Mouse (Mus musculus) frontal cortex, postnatal 10 days (tissue): ENCODE data around the gene Gm43738.

Experiments used
- DNase-seq, 2 experiments: peaks; one replicate each; pipeline ENCODE4 v3.0.0; 2022; ENCODE audit warnings: low spot score in 2 of 2, mixed read lengths in 1 of 2

Gene Gm43738

DNA sequence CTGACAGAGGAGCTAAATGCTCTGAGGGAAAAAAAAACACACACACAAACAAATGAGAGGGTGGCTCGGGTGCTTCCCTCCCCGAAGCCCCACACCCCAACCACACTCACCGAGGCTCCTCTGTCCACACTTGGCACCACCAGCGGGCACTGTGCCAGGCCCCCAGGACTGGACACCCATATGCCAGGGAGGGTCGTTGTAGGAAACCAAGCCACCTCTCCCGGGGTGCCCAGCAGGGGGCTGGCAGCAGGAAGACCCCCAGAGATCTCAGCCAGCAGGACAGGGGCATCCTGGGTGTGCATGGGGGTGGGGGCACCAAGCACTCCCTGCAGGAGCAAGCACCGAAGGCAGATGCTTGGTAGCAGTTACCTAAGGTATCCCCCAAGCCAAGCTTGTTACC is at the start of gene Gm43738:
Gene Gm43738 (minus strand): TSS at position 289 of the 400 bp plus-strand sequence.
- DNase-seq: peak in 1 of 2 experiments; percentile 54

DNA sequence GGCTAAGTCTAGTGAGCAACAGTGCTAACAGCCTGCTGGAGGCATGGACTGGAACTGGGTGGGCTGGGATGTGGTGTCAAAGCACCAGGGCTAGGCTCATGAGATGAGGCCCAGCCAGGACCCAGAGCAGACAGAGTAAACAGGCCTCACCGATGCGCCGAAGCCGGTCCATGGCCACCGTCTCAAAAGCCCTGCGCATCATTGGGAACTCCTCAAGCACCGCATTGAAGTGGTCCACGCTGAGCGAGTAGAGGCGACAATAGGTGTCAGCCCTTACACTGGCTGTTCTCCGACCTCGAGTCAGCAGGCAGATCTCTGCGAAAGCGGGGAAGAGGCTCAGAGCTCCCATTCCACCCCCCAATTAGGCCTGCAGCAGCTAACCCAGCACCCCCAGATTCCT is 47.7 kb upstream of the Gm43738 start:
- no peak for DNase-seq

DNA sequence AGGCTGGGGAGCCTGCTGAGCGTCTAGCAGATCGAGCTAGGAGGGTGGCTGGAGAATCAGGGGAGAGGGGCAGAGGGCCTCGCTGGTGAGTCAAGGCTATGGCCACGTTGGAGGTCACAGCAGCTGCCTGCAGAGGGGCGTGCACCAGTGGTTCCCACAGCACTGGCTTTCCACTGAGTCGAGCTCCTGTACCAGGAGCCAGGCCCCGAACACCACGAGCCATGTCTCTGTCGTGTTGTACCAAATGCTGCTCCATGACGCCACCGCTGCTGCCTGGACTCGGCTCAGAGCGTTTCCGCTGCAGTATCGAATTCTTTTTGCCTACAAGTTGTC is 47.0 kb upstream of the Gm43738 start:
- DNase-seq: no peak

GRCm38 (mm10) chr3:89147101-89147978 is 46.4 kb upstream of the Gm43738 start:
- DNase-seq: no peak

DNA sequence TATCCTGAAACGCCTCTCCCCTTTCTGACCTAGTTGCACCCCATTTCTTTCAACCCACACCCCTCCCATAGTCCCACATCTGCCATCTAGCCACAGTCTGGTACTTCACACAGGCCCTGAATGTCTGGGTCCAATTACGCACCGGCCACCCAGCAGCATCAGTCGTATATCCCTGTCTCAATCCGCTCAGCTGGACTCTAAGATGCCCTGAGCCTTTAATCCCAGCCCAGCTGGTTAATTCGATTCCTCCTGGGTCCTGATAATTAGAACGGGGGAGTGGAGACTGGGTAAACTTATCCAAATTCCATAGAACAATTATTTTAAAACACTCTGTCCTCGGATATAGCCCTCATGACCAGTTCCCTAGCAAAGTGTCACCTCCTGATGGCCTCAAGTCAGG is 44.7 kb upstream of the Gm43738 start:
- no peak for DNase-seq

- DNase-seq: no peak
Measured at GRCm38 (mm10) chr3:89144821-89145220, 43.9 kb upstream of the Gm43738 start.

GRCm38 (mm10) chr3:89136365-89136764 is 35.5 kb upstream of the Gm43738 start:
- no peak for DNase-seq

DNA sequence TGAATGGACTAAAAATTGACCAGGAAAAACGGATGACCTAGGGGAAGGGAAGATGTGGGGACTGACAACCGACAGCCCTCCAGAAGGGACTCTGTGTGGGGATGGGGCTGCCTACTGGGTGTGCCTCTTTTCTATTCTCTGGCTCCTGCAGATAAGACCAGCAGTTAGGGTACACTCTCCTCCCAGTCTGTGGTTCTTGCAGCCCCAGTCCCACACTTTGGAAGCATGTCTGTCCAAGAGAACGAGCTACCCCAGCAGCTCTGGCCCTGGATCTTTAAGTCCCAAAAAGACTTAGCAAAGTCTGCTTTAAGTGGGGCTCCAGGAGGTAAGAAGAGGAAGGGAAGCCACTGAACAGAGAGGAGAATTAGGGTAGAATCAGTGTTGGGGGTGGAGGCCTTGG is 35.1 kb upstream of the Gm43738 start, which contains the start of gene Pklr:
Gene Pklr (plus strand): TSS at position 185 of the 400 bp plus-strand sequence.
- DNase-seq: no peak

DNA sequence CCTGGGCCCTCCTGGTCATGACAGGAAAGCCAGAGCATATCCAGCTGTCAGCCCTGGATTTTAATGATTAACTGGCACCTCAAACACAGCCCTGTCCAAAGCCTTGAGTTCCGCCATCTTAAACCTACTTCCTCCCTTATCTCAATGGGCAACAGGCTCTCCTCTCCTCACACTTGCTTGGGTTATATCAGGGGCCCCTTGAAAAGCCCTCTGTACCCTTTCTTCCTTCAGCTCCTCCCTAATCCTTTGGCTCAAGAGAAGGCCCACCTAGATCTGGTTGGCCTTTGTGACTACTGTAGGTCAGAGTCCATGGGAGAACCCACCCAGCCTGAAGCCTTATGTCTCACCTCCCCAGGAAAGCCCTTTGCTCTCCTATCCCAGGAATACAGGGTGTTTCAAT is 32.9 kb upstream of the Gm43738 start:
- no peak for DNase-seq

- no peak for DNase-seq
Measured at GRCm38 (mm10) chr3:89133063-89133450, 32.2 kb upstream of the Gm43738 start.

GRCm38 (mm10) chr3:89132285-89133062 is 31.6 kb upstream of the Gm43738 start:
- DNase-seq: peak; percentile 21 to 32

DNA sequence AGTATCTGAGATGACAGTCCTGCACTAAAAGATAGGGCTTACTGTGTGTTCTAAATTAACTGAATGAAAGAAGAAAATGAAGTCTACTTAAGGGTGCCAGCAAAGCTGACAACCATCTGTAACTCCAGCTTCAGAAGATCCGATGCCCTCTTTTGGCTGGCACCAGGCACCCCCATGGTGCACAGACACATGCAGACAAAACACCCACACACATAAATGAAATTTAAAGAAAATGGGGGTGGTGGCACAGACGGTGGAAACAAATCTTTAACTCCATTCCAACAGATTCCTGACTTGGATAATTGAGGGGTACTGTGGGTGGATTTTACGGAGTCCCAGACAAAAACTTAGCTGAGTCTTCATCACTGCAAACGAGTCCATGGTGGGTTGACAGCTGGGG is 30.9 kb upstream of the Gm43738 start:
- peak in 1 of 2 experiments; percentile 70 for DNase-seq

- DNase-seq: no peak
Measured at GRCm38 (mm10) chr3:89129908-89130307, 29.0 kb upstream of the Gm43738 start.

GRCm38 (mm10) chr3:89125981-89126380 is 25.1 kb upstream of the Gm43738 start:
- DNase-seq: no peak

- DNase-seq: no peak
Measured at GRCm38 (mm10) chr3:89124241-89124640, 23.3 kb upstream of the Gm43738 start.

DNA sequence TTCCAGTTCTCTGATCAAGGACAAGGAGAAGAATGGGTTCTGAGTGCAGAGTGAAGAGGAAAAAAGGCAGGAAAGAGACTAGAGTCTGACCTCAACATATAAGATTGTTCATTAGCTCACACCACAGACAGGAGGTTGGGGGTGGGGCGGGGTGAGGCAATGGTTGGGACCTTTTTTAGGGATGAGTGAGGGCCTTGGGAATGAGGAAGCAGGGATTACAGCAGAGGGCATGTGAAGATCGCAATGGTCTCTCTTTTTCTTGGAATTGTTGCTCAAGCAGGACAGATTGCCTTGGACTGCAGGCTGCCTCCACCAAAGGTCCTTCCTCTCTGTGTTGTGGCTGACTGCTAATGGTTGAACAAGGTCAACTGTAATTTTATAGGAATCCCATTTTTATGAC is 22.4 kb upstream of the Gm43738 start:
- DNase-seq: no peak

- no peak for DNase-seq
Measured at GRCm38 (mm10) chr3:89115522-89115921, 14.6 kb upstream of the Gm43738 start.

DNA sequence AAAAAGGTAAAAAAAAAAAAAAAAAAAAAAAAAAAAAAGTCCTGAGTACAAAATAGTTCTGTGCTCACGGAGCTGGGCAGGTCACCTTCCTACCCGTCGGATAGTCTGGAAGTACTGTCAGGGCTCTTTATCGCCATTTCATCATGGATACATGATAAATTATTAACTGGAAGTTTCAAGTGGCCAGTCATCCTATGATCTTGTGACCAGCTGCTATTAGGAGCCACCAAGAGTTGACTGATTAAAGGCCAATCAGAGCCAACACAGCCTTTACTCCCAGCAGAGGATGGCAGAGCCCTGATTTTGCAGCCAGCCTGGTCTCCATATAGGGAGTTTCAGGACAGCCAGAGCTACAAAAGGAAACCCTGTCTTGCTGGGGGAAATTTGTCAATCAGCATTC is 12.2 kb upstream of the Gm43738 start:
- no peak for DNase-seq

- DNase-seq: no peak
Measured at GRCm38 (mm10) chr3:89108146-89108545, 7.2 kb upstream of the Gm43738 start.

- DNase-seq: no peak
Measured at GRCm38 (mm10) chr3:89107545-89107944, 6.6 kb upstream of the Gm43738 start.

DNA sequence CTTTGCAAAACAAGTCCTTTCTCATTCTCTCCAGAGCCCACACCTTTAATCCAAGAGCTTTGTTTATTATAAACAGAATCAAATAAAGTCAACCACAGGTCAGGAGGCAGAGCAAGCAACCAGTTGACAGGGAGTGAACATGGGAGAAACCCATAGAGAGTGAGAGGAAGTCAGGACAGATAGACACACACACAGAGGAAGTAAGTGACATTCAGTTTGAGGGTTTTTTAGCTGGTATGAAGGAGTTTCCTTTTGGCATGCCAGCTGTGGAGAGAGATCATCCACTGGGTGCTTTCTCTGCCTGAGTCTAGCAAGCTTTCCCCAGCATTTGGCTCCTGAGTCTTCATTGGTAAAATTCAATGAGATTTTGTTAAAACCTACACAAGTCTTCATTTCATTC is 6.0 kb upstream of the Gm43738 start:
- DNase-seq: no peak

DNA sequence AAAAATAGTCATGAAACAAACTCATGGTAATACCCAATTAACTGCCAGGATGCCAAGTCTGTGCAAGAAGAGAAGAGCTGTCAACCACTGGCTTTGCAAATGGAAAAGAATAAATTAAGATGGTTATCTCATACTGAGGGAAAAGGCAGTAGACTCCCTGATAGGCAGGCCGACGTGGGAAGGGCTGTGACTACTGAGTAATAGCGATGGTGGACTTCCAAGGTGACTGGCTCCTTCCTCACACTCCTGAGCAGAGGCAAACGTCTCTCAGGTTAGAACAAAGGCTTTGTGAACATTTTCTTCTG is 2.3 kb upstream of the Gm43738 start:
- no peak for DNase-seq
